Mouse (Mus musculus) layer of hippocampus, postnatal 10 days (tissue): ENCODE results near the gene Pskh1. TPM values are rescaled to one million over a fixed set of nuclear protein-coding genes. Genes with fewer than 3 reads are reported as not detected.
A peak's percentile ranks its signal among the peaks of the same experiment; 100 is the strongest.

Experiments used
- DNase-seq, 2 experiments: peaks; one replicate each; pipeline ENCODE4 v3.0.0; 2021; ENCODE audit warnings: low spot score in 2 of 2
- total RNA-seq, 2 experiments: library from RNA; stranded (reverse); gene quantifications; 2 replicates each; pipeline ENCODE4 v1.2.3; 2021

The Pskh1 gene
- total RNA-seq, 2 experiments from 2014 or later = 8.1 to 8.3 TPM

GRCm38 (mm10) chr8:105890870-105891269, 9.4 kb upstream of the Pskh1 start:
- peak; percentile 80 for DNase-seq

- peak in 1 of 2 experiments; percentile 42 for DNase-seq
Observed at GRCm38 (mm10) chr8:105892432-105892831, 7.8 kb upstream of the Pskh1 start.

- peak; percentile 76 to 82 for DNase-seq
Observed at GRCm38 (mm10) chr8:105893339-105893738, 6.9 kb upstream of the Pskh1 start, which contains the start of gene Nrn1l. Gene Nrn1l, plus strand, starts transcription at chr8:105893567.

- DNase-seq = no peak
Observed at GRCm38 (mm10) chr8:105897801-105898480, 2.3 kb upstream of the Pskh1 start.

GRCm38 (mm10) chr8:105900941-105901616, 838 bp downstream of the Pskh1 start:
- no peak for DNase-seq

- DNase-seq = no peak
Observed at GRCm38 (mm10) chr8:105919390-105919789, 19.1 kb downstream of the Pskh1 start.

GRCm38 (mm10) chr8:105925123-105925522, 24.9 kb downstream of the Pskh1 start:
- no peak for DNase-seq

GRCm38 (mm10) chr8:105930602-105931001, 30.4 kb downstream of the Pskh1 start:
- peak; percentile 94 to 95 for DNase-seq

GRCm38 (mm10) chr8:105931271-105931670, 31.0 kb downstream of the Pskh1 start:
- no peak for DNase-seq

GRCm38 (mm10) chr8:105932525-105932924, 32.3 kb downstream of the Pskh1 start:
- no peak for DNase-seq

- no peak for DNase-seq
Observed at GRCm38 (mm10) chr8:105933762-105934161, 33.5 kb downstream of the Pskh1 start, which contains the start of gene Ctrl. Gene Ctrl, minus strand, starts transcription at chr8:105933862.

GRCm38 (mm10) chr8:105935105-105935504, 34.9 kb downstream of the Pskh1 start:
- DNase-seq = no peak

GRCm38 (mm10) chr8:105935863-105936603, 35.8 kb downstream of the Pskh1 start:
- DNase-seq = no peak

GRCm38 (mm10) chr8:105936866-105937475, 36.7 kb downstream of the Pskh1 start:
- DNase-seq = peak; percentile 75 to 88

GRCm38 (mm10) chr8:105937496-105938305, 37.5 kb downstream of the Pskh1 start:
- DNase-seq = peak; percentile 48 to 59

GRCm38 (mm10) chr8:105938306-105938669, 38.0 kb downstream of the Pskh1 start, which contains the start of gene Psmb10:
Gene Psmb10, minus strand, starts transcription at chr8:105938444.
- DNase-seq = no peak

GRCm38 (mm10) chr8:105942026-105942425, 41.8 kb downstream of the Pskh1 start:
- DNase-seq = no peak

- DNase-seq = no peak
Observed at GRCm38 (mm10) chr8:105942542-105942941, 42.3 kb downstream of the Pskh1 start.

GRCm38 (mm10) chr8:105943321-105943739, 43.1 kb downstream of the Pskh1 start, which contains the start of gene Lcat:
Gene Lcat, minus strand, starts transcription at chr8:105943382.
- DNase-seq = peak; percentile 46 to 64

GRCm38 (mm10) chr8:105949350-105949749, 49.1 kb downstream of the Pskh1 start:
- DNase-seq = peak; percentile 64 to 74
